Mouse (Mus musculus): ENCODE results near the gene Rnd1.

Rnd1 gene

DNA sequence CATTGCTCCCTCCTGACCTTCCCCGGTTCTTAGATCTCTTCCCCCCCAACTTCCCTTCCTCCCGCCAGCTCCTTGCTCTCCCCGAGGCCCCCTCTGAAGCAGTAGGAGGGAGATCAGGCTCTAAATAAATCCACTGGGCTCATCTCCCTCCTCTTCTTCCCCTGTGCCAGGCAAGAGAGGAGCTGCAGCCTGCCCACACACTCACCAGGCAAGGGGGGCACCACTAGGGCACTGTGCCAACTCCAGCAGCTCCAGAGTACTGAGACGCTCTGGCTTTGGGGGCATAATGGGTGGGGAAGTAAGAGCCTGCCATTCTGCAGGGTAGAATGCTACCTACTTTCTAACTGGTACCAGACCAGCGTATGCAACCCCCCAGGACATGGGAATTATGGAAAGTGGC lies 40.7 kb downstream of the Rnd1 start:
- DNase-seq (ENCODE audit: low spot score) = no peak

DNA sequence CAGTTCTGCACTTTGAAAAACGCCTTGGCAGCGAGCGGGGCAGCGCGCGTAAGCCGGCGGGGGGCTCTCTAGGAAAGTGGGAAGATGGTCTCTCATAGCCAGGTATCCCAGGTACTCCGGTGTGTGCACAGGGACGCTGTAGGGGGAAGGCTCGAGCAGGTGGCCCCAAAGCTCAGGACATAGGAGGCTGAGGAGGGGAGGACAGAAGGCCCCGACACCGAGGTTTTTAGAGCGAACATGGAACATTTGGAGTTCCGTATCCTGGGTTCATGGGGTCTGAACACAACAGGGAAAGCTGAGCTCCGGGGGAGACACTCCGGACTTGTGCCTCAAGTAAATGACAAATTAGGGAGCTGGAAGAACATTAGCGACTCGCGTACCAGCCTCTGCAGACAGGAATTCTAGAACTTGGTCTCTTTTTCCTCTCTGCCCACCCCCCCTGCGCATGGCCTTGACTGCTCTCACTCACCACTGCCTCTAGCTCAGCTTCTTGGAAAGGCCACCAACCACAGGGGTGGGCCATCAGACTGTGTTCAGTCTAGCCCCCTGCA lies 41.9 kb downstream of the Rnd1 start:
- DNase-seq (ENCODE audit: low spot score) = peak; percentile 59

DNA sequence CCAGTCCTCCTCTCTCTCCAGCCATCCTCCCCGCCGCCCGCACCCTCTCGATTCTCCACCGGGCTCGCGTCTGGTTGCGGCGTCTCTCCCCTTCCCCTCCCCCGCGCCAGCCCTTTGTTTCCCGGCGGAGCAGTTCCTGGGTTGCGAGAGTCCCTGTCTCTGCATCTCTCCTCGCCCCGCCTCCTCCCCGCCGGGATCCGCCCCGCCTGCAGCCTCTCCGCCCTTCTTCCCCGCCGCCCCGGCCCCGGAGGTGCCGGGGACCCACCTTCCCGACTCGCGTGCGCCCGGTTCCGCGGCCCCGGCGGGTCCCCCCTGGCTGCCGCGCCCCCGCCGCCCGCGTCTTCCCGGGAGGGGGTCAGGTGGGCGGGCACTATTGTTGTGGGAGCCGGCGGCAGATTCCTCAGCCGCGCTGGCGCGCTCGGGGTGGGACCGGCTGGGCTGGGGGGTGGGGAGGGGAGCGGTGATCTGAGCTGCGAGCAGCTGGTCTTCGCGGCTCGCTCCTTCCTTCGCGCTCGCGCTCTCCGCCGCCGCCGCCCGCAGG lies 42.6 kb downstream of the Rnd1 start:
- DNase-seq (ENCODE audit: low spot score) = peak; percentile 84

DNA sequence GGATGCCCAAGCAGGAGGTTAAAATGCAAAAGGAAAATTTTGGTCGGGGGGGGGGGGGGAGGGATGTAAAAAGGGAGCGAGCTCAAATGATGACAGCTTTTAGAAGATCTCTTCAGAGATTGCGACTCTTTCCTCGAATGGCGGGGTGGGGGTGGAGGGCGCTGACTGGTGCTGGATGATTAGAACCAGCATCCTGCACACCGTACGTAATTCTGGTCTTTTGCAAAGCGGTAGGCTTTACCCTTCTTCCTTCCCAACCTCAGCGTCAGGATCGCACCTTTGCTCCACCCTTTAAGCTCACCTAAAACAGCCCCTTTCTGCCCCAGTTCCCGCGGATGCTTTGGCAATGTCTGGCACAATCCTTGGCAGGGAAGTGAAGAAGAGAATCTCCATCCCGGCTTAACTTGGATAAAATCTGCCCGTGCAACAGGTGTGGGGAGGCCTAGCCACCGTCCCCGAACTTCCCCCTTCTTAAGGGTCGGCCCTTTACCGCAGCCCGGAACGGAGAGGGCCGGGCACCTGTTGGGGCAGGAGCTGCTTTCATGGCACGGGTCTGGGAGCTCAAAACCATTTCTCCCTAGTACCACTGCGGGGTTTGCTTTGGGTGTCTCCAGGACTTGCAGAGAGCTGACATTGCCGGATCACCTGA lies 43.3 kb downstream of the Rnd1 start:
- no peak for DNase-seq (ENCODE audit: low spot score)

DNA sequence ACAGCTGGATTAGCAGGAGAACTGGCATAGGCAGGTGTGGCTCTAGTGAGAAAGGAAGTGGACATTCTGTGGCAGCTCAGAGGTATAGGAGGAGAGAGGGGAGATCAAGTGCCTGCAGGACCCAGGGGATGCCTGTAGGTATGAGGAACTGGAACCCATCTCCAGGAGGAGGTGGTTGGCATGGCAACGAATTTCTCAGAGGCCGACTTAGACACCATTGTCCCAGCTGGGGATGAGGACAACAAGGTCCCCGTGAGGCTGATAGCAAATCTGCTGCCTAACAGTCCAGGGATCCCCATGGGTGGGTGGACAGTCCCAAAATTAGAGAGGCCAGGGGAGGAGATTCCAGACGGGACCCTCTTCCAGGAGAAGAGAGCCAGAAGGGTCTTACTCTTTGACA lies 44.3 kb downstream of the Rnd1 start:
- peak; percentile 52 for DNase-seq (ENCODE audit: low spot score)

GRCm38 (mm10) chr15:98632107-98632744 lies 45.0 kb downstream of the Rnd1 start:
- DNase-seq (ENCODE audit: low spot score) = peak; percentile 67

DNA sequence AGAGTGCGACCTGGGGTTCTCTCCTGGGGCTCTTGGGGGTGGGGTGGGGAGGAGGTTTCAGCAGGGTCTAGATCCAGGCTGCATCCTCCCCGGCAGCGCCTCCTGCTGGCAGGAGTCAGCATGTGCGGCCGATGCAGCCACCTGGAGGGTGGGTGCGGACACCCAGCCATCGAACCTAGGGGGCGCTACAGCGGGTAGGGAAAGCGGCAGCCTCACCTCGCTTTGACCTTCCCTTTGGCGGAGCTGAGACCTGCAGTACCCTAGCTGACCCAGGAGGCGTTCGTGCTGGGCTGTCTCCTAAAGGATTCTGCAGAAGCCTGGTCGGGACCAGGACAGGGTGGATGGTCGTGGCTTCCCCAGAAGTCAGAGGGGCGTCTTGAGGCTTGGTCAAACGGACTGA lies 45.8 kb downstream of the Rnd1 start:
- DNase-seq (ENCODE audit: low spot score) = peak; percentile 91

DNA sequence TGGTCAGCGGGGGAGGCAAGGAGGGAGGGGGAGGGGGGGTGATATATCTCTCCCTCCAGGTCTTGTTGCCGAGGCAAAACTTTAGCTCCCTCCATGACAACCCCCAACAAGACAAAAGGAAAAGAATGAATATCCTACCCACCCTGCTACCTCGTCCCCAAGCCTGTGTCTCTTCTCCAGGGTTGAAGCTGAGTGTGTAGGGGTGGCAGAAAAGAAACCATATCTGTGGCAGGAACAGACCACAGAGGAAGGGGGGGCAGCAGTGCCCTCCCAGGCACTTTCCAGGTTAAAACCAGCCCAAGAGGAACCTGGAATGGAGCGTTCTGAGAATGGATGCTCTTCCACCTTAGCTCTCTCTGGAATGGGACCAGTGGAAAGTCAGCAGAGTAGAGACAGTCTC lies 46.7 kb downstream of the Rnd1 start, which contains the start of gene Cacnb3:
TSS of gene Cacnb3 (plus strand) at position 301 of the 400 bp plus-strand sequence.
- DNase-seq (ENCODE audit: low spot score) = no peak

DNA sequence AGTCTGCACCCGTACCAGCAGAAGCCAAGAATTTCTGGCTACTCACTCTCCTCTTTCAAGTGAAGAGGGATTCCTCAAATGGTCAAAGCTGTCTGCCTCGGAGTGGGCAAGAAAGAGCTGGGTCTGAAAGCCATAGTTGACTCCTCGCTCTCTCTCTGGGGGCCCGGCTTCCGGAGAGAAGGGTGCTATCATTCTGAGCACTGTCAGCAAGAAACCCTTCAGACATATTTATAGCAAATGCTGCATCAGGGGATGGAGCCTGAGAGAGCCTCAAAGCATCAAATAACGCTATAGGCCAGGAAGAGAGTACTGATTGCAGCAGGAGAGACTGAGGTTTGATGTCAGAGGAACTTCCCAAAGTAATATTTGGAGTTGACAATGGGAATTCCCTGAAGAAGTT lies 47.8 kb downstream of the Rnd1 start:
- DNase-seq (ENCODE audit: low spot score) = no peak

- peak; percentile 66 for DNase-seq (ENCODE audit: low spot score)
These were observed 48.5 kb downstream of the Rnd1 start for GRCm38 (mm10) chr15:98628589-98629254.

DNA sequence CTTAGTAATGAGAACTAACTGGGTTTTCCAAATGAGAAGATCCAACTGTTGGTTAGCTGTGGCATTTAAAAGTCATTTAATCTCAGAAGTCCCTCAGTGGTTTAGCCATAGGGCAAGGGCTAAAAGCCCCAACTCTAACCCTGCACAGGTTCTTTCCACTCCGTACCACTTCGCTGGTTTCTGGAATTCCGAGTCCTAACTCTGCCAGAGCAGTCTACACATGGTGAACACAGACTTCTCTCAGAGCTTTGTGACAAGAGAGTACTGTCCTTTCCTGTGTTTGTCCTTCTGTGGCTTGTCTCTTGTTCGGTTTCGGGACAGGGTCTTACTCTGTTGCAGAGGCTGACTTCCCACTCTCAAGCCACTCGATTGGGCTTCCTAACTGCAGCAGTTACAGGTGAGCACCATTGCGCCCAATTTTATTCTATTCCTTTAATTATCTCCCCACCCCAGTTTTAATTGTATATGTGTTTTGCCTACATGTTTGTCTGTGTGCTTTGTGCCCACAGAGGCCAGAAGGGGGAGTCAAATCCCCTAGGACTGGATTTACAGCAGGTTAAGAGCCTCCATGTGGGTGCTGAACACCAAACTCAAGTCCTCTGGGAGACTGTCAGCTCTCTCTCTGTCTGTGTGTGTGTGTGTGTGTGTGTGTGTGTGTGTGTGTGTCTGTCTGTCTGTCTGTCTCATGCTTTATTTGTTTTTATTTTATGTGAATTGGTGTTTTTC lies 50.6 kb downstream of the Rnd1 start:
- no peak for DNase-seq (ENCODE audit: low spot score)

- no peak for DNase-seq (ENCODE audit: low spot score)
These were observed 51.2 kb downstream of the Rnd1 start for GRCm38 (mm10) chr15:98626078-98626477.

DNA sequence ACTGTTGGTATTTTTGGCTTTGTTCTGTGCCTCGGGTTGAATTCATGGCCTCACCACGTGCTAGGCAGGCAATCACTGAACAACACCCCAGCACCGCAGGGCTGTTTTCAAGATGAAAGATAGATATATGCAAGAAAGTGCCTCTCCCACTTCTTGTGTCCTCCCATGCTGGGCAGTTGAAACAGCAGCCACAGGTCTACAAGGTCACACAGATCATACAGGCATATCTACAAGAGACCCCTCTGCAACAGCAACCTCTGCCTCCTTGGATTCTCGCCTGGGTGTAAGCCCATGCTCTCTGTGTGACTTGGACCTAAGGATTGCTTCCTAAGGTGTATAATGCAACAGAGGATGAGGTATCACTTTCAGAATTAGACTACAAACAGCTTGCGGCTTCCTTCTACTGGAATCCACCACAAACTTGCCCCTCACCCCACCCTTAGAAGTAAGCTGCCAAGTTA lies 53.9 kb downstream of the Rnd1 start:
- DNase-seq (ENCODE audit: low spot score) = no peak

GRCm38 (mm10) chr15:98622721-98623120 lies 54.5 kb downstream of the Rnd1 start:
- DNase-seq (ENCODE audit: low spot score) = no peak

GRCm38 (mm10) chr15:98622199-98622598 lies 55.1 kb downstream of the Rnd1 start:
- DNase-seq (ENCODE audit: low spot score) = no peak

DNA sequence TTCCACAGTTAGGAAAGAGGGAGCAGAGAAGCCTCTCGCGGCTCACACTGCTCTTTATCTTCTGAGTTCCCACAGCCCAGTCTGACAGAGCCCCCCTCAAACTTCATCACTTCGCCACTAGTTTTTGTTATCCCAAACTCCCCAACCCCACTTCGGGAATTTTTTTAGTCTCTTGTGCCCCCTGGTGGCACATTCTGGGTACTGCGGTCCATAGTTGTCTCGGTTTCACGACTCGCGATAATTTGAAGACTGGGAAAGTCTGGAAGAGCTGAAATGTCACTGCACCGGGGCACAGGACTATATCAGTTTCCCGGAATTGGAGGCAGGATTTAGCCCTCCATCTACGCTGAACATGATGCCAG lies 60.1 kb downstream of the Rnd1 start:
- peak; percentile 92 for DNase-seq (ENCODE audit: low spot score)

DNA sequence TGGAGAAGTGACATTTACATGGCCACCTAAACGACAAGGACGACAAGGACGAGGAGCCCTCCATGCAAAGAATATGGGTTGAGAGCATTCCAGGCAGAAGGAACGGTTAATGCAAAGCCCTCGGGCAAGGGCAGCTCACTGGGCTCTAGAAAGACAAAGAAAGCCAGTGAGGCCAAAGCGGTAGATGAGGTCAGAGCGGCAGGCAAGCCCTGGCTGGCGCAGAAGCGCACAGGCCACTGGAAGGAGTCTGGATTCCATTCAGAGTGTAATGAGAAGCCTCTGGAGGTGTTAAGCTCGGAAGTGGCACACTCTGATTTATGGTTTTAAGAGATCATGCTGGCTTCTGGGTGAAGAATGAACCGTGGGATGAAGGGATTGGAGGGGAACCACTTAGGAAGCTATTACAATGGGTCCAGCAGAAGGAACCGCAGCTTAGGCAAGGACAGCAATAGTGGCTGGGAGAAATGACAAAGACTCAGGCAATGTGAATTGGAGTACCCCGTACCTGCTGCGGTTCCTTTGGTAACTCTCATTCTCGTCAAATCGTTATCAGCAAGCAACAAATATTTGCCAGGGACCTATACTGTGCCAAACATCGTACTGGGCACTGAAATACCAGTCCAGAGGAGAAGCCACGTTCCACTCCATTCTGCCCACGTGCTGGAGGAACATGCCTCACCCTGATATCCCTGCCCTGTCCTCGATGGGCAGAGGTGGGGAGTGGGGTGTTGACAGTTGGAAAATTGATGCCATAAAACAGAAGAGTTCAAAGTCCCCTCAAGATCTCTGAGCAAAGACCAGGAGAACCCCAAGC lies 60.7 kb downstream of the Rnd1 start:
- DNase-seq (ENCODE audit: low spot score) = no peak

- DNase-seq (ENCODE audit: low spot score) = no peak
These were observed 61.5 kb downstream of the Rnd1 start for GRCm38 (mm10) chr15:98615751-98616150.

GRCm38 (mm10) chr15:98614971-98615370 lies 62.3 kb downstream of the Rnd1 start:
- no peak for DNase-seq (ENCODE audit: low spot score)

- no peak for DNase-seq (ENCODE audit: low spot score)
These were observed 62.7 kb downstream of the Rnd1 start for GRCm38 (mm10) chr15:98614551-98614950.

All from retina, embryonic 14.5 days (tissue).